Mouse (Mus musculus) monocyte, adult 5-6 weeks (primary cell): ENCODE measurements around the gene Rapgef4. TPM values are rescaled to one million over a fixed set of nuclear protein-coding genes. Genes with fewer than 3 reads are reported as not detected.

Source experiments
- ATAC-seq: fragments of 153-309, 156-312 bp; replicated peaks from 2 replicates; pipeline ENCODE4 v1.8.0; 2017; ENCODE audit warnings: mild to moderate bottlenecking; ENCODE audit not compliant: low TSS enrichment, insufficient number of reproducible peaks, severe bottlenecking, poor library complexity, low FRiP score
- total RNA-seq: library from RNA; stranded (forward); fragments of 200-1000, 200-491, 200-594 nt; gene quantifications from 3 replicates; pipeline ENCODE4 v1.2.3, GENCODE M21; 2017

The Rapgef4 gene
- total RNA-seq, 1 experiment from 2014 or later, result 2.1 TPM

DNA sequence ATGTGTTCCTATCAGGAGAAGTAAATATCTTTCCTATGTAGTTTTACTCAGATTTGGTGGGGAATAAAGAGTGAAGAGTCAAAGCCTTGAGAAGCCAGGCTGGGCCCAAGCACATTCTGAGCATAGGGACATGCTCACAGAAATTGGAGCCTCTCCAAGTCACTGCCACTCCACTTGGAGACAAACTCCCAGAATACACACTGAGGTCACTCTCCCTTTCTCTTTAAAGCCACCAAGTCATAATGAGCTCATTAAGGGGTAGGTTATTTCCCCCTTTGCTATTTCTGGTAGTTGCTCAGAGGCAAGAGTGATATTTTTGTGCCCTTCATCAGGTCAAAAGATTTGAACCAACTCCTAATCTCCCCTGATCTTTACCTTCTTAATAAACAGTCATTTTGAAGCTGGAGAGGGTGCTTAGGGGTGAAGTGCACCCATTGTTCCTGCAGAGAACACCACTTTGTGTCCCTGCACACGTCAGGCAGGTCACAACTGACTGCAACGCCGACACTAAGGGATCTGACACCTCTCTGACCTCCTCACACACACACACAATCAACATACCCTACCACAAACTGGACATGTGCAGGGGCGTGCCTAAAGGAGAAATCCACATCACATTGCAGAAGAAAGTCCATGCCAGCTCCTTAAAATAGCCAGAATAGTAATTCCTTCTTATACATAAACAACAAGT is 288.8 kb downstream of the Rapgef4 start:
- no peak for ATAC-seq

DNA sequence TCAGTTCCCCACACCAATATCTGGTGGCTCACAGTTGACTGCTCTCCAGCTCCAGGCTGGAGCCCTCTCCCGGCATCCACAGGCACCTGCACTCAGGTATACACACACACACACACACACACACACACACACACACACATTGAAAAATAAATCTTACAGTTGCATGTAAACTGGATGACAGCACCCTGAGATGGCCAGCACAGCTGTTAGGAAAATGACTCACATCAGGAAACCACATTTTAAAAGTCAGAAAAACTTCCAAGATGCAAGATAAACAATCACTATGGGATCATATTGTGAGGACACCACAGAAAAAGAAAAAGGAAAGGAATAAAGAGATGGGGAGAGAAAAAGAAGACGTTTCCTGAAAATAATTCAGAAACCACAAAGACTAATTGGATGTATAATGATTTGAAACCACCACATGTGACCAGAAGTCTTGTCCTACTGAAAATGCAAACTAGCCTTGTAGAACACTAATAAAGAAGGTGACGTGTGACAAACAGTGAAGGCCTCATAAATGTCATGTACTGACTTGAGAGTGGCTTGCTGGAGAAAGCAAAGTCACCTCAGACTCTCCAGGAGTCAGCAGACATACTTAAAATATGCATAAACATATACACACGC is 297.3 kb downstream of the Rapgef4 start:
- ATAC-seq, result no peak

DNA sequence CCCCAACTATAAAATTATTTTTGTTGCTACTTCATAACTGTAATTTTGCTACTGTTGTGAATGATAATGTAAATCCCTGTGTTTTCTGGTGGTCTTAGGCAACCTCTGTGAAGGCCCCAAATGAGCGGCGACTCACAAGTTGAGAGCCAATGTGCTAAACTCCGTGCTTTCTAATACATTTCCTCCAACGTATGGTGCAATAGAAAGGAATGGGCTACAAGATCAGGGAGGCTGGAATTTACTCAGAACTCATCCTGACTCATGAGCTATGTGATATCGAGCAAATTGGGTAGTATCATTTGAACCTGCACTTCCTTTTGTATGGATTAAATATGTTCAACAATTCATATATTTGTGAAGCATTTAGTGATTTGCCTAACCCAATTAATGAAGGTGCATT is 299.5 kb downstream of the Rapgef4 start:
- ATAC-seq, result no peak

DNA sequence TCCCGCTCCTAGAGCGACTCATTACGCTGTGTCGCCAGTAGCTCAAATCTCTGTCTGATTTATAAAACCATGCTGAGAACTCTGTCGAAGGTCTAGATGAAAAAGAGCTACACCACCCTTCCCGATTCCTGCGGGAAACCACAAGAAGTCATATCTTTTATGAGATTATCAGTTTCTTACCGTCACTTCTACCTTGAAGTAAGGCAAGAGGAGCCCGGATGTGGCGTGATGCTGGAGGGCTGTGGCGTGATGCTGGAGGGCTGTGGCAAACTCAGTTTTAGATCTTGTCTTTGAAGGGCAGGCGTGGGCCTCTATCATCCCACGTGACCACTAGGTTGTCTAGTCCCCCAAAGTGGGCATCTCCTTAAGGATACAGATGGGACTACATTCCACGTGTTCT is 300.9 kb downstream of the Rapgef4 start:
- no peak for ATAC-seq

DNA sequence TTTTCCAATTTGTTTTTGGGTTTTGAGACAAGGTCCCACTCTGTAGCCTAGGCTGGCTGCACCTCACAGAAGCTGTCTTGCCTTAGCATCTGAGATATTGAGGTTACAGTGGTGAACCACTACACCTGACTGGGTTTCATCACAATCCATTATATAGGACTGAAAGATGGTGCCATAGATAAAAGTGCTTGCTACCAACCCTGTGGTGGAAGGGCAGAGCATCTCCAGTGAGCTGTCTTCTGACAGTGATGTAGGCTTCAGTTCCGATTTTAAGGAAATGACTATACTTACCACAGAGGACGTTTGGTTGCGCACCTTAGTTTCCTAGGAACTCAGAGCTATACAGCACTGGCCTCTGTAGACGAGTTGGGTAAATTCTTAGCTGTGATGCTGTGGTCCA is 301.7 kb downstream of the Rapgef4 start:
- ATAC-seq, result no peak

DNA sequence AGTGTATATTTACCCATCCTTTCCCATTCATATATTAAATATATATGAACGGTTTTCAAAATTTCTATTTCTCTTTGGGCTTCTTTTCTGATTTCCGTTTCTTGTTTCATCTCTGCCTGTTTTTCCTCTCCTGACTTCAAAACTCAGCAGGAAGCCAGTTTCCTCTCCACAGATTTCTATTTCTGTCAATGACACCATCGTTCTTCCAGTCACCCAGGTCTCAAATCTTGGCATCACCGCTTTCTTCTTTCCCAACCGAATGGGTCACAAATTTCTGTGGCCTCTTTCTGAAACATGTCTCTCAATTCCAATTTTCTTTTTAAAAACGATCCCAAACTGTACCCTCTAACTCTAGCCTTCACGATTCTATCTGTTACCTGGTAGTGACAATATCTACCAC is 303.6 kb downstream of the Rapgef4 start:
- no peak for ATAC-seq

DNA sequence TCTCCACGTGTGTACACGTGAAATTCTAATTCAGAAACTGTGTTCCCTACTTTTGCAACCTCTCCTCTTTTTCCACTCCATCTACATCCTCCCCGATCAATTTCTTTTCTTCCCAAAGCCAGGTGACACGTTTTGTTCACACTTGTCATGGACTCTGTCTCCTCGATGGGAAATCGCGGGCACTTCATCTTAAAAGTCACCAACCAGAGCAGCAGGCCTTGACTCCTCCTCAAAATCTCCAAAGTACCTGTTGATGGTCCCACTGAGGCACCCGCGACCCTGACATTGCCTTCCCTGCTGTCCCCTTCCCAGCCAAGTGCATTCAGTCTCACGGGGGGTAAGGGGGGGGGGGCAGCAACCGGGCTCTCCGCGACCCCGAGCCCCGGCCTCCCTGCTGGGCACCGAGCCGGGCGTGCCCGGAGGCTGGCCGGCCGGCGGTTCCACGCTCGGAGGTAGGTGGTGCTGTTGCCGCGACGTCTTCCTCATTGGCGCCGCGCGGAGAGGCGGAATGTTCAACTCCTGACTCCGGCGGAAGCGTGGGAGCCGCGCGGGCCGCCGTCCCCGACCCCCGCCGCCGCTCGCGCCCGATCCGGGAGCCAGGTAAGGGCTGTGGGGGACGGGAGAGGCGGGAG is 304.3 kb downstream of the Rapgef4 start, which contains the start of gene Map3k20:
Gene Map3k20, plus strand, starts transcription at position 382 of the 632 bp plus-strand sequence.
- peak; percentile 68 for ATAC-seq

DNA sequence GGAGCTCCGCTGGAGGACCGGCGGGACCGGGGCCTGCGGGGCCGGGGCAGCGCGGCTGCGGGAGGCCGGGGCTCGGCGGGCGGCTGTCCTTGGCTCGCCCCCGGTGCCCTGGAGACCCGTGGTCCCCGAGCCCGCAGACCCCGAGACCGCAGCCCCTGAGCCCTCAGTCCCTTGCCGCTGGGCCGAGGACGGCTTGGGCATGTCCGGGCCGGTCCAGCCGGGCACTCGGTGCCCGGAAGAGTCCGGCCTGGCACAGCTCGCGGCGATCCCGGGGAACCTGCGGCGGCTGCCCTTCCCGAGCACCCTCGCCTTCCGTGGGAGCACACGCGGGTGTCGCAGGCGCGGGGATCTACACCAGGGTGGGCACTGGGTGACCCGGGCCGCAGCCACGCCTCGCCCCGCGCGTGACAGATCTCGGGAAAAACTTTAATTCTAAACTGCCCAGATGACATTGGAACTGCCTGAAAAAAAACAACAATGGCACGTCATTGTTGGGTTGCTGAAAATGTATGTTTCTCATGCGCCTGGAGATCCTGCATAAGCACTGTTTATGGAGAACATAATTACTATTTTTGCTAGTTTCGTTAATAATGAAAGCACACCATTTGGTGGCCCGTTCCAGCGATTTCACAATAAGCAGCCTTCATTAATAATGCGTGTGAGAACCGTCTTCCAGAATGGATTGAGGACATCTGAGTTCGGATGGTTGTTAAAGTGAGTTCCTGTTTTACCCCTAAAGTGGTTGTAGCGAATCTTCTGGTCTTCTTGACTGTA is 305.0 kb downstream of the Rapgef4 start:
- 0 out of 2 replicates have a peak, but pooled peaks have one; percentile 15 for ATAC-seq

DNA sequence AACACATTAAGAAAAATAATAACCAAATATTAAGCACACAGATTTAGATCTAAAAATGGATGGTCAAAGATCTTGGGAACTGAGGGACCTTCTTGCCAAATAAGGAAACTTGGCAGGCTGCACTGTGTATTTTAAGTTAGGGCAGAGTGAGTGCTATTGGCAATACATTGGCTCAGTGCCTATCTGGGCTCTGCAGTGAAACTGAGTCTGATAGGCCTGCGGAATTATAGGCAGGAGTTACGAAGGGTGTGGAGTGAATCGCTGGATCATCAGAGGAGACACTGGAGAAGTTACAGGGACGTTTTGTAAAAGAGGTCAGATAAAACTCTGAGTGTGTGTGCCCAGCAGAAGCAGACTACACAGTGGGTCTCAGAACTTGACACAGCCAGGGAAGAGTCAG is 306.1 kb downstream of the Rapgef4 start:
- no peak for ATAC-seq

DNA sequence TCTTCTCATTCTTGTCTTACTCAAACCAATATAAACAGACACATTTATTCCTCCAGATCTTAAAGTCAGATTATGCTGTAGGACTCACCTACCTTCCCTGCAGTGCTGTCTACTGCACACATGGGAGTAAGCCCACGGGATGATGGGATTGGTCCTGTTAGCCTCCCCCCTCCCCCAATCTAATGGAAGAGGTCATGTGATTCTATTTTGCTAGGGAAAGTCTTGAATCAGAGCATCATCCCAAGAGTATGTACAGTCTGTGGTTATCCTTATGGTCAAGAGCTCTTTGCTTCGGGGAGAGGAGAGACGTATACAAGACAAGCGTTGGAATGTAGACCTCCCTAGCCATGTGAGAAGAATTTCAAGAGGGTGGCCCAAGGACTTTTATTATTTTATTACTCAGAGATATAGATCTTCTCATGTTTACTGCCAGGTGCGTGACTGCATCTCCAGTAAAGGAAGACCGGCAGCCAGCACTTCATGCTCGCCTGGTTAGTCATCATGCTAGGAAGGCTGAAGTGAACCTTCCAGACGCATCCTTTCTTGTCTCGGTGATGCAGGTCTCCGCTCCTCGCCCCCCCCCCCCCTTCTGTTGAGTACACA is 308.0 kb downstream of the Rapgef4 start:
- ATAC-seq, result no peak

DNA sequence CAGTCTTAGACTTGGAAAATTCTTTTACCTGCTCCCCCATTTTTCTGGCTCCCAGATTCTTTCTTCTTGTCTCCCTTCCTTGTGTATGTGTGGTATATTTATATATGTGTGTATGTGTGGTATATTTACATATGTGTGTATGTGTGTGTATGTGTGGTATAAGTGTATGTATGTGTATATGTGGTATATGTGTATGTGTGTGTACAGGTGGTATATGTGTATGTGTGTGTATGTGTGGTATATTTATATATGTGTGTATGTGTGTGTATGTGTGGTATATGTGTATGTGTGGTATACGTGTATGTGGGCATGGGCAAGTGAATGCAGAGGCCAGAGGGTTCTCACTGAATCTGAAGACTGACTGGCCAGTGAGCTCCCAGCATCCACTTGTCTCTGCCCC is 310.1 kb downstream of the Rapgef4 start:
- ATAC-seq, result no peak

DNA sequence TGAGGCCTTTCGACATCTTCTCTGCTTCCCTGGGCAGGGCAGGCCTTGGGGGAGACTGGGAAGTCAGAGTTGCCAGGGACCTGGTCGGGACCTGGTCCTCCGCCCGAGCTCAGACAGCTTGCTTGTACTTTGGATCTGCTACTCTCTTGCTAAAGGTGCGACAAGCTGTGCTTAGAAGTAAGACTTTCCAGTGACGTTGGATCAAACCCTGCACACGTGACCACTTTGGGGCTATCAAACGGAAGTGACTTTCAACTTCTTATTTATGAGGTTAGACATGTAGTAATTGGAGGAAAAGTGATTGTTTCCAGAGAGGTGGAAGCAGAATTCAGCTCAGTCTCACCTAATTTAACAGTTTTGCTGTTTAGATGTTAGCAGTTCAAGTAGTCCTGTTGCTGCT is 311.5 kb downstream of the Rapgef4 start:
- ATAC-seq, result no peak

DNA sequence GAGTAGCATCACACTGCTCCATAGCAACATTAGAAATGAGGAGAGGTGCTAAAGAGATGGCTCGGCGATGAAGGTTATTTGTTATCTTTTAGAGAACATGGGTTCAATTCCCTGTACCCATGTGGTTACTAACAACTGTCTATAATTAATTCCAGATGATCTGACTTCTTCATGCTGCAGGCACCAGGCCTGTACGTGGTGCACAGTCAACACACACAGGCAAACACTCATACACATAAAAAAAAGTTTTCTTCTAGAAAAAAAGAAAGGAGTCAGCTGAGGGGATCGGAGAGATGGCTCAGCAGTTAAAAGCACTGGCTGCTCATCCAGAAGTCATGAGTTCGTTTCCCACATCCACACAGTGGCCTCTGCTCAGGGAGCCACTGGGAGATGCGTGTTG is 314.0 kb downstream of the Rapgef4 start:
- no peak for ATAC-seq

DNA sequence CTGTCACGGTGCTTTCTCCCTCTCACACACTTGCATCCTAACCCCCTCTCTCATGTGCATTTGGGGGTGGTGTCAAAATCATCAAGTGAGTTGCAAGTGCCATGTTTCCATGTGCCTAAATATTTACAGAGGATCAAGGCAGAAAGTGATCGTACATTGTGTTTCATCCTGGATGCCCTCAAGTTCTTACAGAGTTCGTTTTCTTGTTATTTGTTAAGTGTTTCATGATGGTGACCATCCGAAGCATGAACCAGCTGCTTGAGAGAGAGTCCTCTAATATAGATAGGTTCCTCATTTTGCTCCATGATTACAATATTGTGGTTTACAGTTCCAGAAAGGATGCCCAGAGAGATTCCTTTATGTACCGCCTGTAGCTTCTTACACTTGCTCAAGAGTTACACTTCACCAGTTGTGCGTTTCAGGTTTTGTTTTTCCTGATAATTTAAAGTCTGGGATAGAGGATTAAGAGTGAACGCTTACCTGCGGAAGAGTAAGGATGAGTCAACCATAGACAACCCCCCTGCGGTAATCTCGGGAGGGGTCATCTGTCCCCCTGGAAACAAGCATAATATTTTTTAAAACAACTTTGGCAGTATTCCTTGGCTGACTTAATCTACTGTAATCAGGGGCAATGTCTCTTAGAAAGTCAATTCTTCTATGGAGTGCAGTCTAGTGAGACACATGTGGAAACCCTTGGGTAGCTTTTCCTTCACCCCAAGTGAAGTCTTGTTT is 316.1 kb downstream of the Rapgef4 start:
- ATAC-seq, result no peak

DNA sequence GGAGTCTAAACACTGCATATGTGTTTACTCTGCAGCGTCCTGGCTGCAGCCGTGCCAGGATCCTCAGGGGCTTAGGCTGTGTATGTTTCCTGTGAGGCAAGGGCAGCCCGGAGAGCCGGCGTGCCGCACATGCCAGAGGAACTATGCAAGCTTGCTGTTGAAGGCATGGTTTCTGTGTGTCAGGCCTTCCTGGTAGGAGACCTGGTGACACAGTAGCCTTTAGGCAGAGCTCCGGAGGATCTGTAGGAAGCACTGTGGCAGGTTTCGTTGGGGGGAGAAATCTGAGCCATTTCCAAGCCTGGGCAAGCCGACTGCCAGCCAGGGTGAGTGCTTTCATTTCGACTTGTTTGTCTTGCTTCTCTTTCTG is 316.7 kb downstream of the Rapgef4 start:
- ATAC-seq, result no peak

DNA sequence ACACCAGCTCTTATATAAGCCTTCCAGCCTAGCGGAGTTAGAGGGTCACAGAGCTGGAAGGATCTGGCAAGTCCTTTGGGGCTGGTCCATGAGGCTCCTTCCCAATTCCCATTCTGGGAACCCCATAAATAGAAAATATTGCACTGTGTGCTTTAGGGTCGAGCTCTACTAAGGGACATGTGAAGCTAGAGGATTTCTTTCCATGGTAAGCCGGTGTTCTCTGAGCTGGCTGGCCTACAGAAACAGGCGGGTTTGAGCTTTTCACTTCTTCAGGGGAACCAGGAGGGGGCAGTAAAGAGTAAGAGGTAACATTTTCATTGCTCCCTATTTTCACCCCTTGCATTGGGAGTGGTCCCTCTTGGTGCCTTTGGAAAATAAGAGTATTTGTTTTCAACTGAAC is 317.4 kb downstream of the Rapgef4 start:
- ATAC-seq, result peak; percentile 41

DNA sequence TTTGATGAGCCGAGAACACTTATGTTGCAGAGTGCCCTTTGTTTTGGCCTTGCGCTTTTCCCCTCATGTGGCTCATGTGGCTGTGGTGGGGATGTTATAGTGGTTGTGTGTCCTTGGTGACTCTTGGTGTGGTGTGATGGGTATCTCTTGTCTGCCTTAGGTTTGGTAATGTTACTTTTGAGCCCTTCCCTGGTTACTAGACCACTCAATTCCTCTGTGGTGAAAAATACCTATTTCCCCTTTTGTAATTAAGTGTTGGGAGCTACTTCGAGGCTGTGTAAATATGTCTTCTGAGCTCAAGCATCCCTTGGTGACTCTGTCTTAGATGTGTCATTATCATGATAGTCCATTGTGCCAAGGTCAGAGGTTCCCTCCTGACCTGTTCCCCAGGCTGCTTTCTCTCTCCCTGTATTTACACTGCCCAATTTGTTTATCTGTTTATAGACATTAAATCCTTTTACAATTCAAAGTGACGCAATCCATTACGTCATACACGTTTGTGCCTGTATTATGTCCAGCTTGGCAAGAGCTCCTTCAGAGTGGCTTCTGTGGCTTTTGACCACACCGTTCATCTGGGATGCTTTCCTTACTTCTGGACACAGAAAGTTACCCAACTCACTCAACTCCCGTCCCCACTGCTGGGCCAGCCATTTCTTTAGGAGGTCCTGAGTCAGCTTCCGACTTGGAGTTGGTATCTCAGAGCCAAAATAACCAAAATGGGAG is 320.3 kb downstream of the Rapgef4 start:
- no peak for ATAC-seq

DNA sequence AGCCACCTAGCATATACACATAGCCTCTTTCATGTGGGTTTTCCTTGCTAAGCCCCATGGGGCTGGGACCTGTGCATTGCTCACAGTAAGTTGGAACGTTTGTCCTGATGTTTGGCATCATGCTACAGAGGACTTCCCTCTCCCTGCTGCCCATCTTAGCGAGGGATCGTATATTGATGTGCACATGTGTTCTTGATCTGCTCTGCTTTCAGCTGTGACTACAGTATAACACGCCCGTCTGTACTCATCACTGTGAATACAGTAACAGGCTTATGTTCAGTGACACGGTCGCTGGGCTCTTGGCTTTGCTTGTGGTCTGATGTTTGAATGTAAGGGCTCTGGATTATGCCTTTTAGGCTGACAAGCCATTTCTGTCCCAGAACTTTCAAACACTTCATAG is 324.7 kb downstream of the Rapgef4 start:
- no peak for ATAC-seq
